Mouse (Mus musculus) gastrocnemius, postnatal 25 days (tissue): Measurements from ENCODE around the gene Vmn2r105. TPM values are rescaled to one million over a fixed set of nuclear protein-coding genes. Genes with fewer than 3 reads are reported as not detected.

ENCODE experiments used
- DNase-seq: peaks from one replicate; pipeline ENCODE4 v3.0.0; 2022
- long read RNA-seq, 2 experiments: library from polyadenylated mRNA; stranded (forward); transcript quantifications; one replicate each; pipeline ENCODE4 v2.0.0; 2021
- total RNA-seq, 2 experiments: library from RNA; stranded (reverse); gene quantifications; 1 replicate in 1 of 2; 2 replicates in 1 of 2; pipeline ENCODE4 v1.2.3; 2021

The Vmn2r105 gene
- total RNA-seq: not detected
- long read RNA-seq, experiment 1: 0 reads
- long read RNA-seq, experiment 2: 0 reads

DNA sequence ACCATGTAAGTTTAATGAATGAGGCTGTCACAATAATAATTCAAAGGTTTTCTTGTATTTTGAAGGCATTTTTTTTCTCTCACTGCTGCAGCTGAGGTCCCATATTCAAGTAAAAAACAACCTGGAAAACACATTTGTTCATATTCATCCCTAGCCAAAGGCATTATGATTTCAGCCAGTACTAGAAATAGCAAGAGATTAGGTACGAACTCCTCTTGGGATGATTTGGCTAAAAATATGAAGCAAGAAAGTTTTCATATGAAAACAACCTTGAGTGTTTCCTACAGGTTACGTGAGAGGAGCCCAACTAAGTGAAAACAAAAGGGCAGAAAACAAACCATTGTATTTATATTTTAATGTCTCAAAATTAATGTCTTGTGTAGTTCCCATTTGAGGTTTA is at the start of gene Vmn2r105:
Vmn2r105 (minus strand) TSS at position 101 of the 400 bp plus-strand sequence.
- DNase-seq: no peak

- DNase-seq: no peak
These were observed 20.7 kb upstream of the Vmn2r105 start for GRCm38 (mm10) chr17:20255522-20255921.

GRCm38 (mm10) chr17:20182997-20183396 is 51.9 kb downstream of the Vmn2r105 start, which contains the start of gene Fpr-rs6:
Fpr-rs6 (minus strand) TSS chr17:20183097.
- DNase-seq: no peak

Other genes starting within 250 kb of the Vmn2r105 start
- not detected for gene Vmn2r104, start 186.7 kb downstream of the Vmn2r105 start, total RNA-seq
- not detected for gene Fpr-rs7, start 120.8 kb downstream of the Vmn2r105 start, total RNA-seq
- not detected for gene Fpr-rs6, start 52.0 kb downstream of the Vmn2r105 start, total RNA-seq
- not detected for gene Vmn2r106, start 50.5 kb upstream of the Vmn2r105 start, total RNA-seq
- gene Vmn2r107, start 110.2 kb upstream of the Vmn2r105 start, total RNA-seq: not detected
- gene Vmn1r224, start 179.1 kb upstream of the Vmn2r105 start, total RNA-seq: not detected
- not detected for gene Vmn2r108, start 246.3 kb upstream of the Vmn2r105 start, total RNA-seq